Mouse (Mus musculus): Measurements from ENCODE around the gene Fam170b. TPM values are rescaled to one million over a fixed set of nuclear protein-coding genes. Genes with fewer than 3 reads are reported as not detected.

Fam170b gene
- polyA plus RNA-seq, 1 experiment from 2014 or later = 0.11 TPM

- H3K4me2 ChIP-seq (ENCODE audit: low read depth, low read length) = no peak overlapping the region
- ATAC-seq (no peak), DNase-seq (no peak)
- WGBS (ENCODE audit: insufficient replicate concordance) = 86% methylated on average over 11 of the region's 11 CpGs
- H3K9me3 ChIP-seq (ENCODE audit: low read length) = no peaks in the 10 kb centered on the region
- no peaks in the 10 kb centered on the region for H3K4me1 ChIP-seq (ENCODE audit: insufficient read depth)
- no peak overlapping the region for H3K9ac ChIP-seq (replicated peaks)
- no peaks in the 10 kb centered on the region for H3K36me3 ChIP-seq (replicated peaks; ENCODE audit: insufficient read depth, low read length)
- H3K4me3 ChIP-seq (ENCODE audit: low read depth, low read length) = no peak overlapping the region
- no peak overlapping the region for H3K27ac ChIP-seq (ENCODE audit: low read depth)
- TF ChIP-seq CTCF (IDR thresholded peaks at IDR 0.05; ENCODE audit: low read depth) = no peak
- TF ChIP-seq EP300 (IDR thresholded peaks at IDR 0.05; ENCODE audit: low read depth) = no peak
- no peaks in the 10 kb centered on the region for H3K27me3 ChIP-seq (ENCODE audit: insufficient read depth, low read length)
Observed at GRCm38 (mm10) chr14:32836191-32836590, 2.4 kb downstream of the Fam170b start.

- Histone ChIP-seq H3K27ac (ENCODE audit: low read depth) (no peak overlapping the region), H3K4me2 (ENCODE audit: low read depth, low read length) (no peak overlapping the region), H3K27me3 (ENCODE audit: insufficient read depth, low read length) (no peaks in the 10 kb centered on the region), H3K9me3 (ENCODE audit: low read length) (no peaks in the 10 kb centered on the region), H3K4me3 (ENCODE audit: low read depth, low read length) (no peak overlapping the region), H3K36me3 (replicated peaks; ENCODE audit: insufficient read depth, low read length) (no peaks in the 10 kb centered on the region), H3K9ac (replicated peaks) (no peak overlapping the region), H3K4me1 (ENCODE audit: insufficient read depth) (no peaks in the 10 kb centered on the region)
- no peak for ATAC-seq
- TF ChIP-seq EP300 (IDR thresholded peaks at IDR 0.05; ENCODE audit: low read depth) (no peak), CTCF (IDR thresholded peaks at IDR 0.05; ENCODE audit: low read depth) (no peak)
- no peak for DNase-seq
Observed at GRCm38 (mm10) chr14:32842052-32842451, 8.3 kb downstream of the Fam170b start.

- Histone ChIP-seq H3K4me3 (ENCODE audit: low read depth, low read length) (no peak overlapping the region), H3K9ac (replicated peaks) (no peak overlapping the region), H3K27ac (ENCODE audit: low read depth) (no peak overlapping the region), H3K9me3 (ENCODE audit: low read length) (no peaks in the 10 kb centered on the region), H3K4me2 (ENCODE audit: low read depth, low read length) (no peak overlapping the region), H3K27me3 (ENCODE audit: insufficient read depth, low read length) (peaks cover 14% of the 10 kb centered on the region), H3K36me3 (replicated peaks; ENCODE audit: insufficient read depth, low read length) (no peaks in the 10 kb centered on the region), H3K4me1 (ENCODE audit: insufficient read depth) (0 out of 2 replicates have a peak, but pooled peaks cover 3% of the 10 kb centered on the region)
- 77% methylated on average over 4 of the region's 4 CpGs for WGBS (ENCODE audit: insufficient replicate concordance)
- DNase-seq (no peak), ATAC-seq (no peak)
- TF ChIP-seq EP300 (IDR thresholded peaks at IDR 0.05; ENCODE audit: low read depth) = no peak
- no peak for TF ChIP-seq CTCF (IDR thresholded peaks at IDR 0.05; ENCODE audit: low read depth)
Observed at GRCm38 (mm10) chr14:32854059-32854458, 20.3 kb downstream of the Fam170b start.

GRCm38 (mm10) chr14:32856246-32856645 lies 22.5 kb downstream of the Fam170b start:
- H3K27ac ChIP-seq (ENCODE audit: low read depth) = no peak overlapping the region
- H3K4me2 ChIP-seq (ENCODE audit: low read depth, low read length) = peak overlapping the region; percentile 68; the same call in 1 of the 2 replicates
- 33% methylated on average over 5 of the region's 5 CpGs for WGBS (ENCODE audit: insufficient replicate concordance)
- DNase-seq (no peak), ATAC-seq (no peak)
- peaks cover 14% of the 10 kb centered on the region for H3K27me3 ChIP-seq (ENCODE audit: insufficient read depth, low read length)
- peak overlapping the region; percentile 65; the same call in 1 of the 2 replicates for H3K9ac ChIP-seq (replicated peaks)
- TF ChIP-seq CTCF (IDR thresholded peaks at IDR 0.05; ENCODE audit: low read depth) (no peak), EP300 (IDR thresholded peaks at IDR 0.05; ENCODE audit: low read depth) (no peak)
- 0 out of 2 replicates have a peak, but pooled peaks cover 3% of the 10 kb centered on the region for H3K4me1 ChIP-seq (ENCODE audit: insufficient read depth)
- H3K4me3 ChIP-seq (ENCODE audit: low read depth, low read length) = peak overlapping the region; percentile 45; the same call in 1 of the 2 replicates
- no peaks in the 10 kb centered on the region for H3K36me3 ChIP-seq (replicated peaks; ENCODE audit: insufficient read depth, low read length)
- no peaks in the 10 kb centered on the region for H3K9me3 ChIP-seq (ENCODE audit: low read length)

- DNase-seq (peak; percentile 47), ATAC-seq (peak; percentile 62; the same call in 1 of the 2 replicates)
- Histone ChIP-seq H3K36me3 (replicated peaks; ENCODE audit: insufficient read depth, low read length) (no peaks in the 10 kb centered on the region), H3K4me3 (ENCODE audit: low read depth, low read length) (peak within 1 kb of the TSS; percentile 45), H3K4me2 (ENCODE audit: low read depth, low read length) (peak within 1 kb of the TSS; percentile 68), H3K27ac (ENCODE audit: low read depth) (0 out of 2 replicates have a peak within 1 kb of the TSS, but pooled peaks have one; percentile 55), H3K27me3 (ENCODE audit: insufficient read depth, low read length) (peaks cover 14% of the 10 kb centered on the region), H3K4me1 (ENCODE audit: insufficient read depth) (0 out of 2 replicates have a peak, but pooled peaks cover 3% of the 10 kb centered on the region), H3K9me3 (ENCODE audit: low read length) (no peaks in the 10 kb centered on the region), H3K9ac (replicated peaks) (peak within 1 kb of the TSS; percentile 65)
- no peak for TF ChIP-seq CTCF (IDR thresholded peaks at IDR 0.05; ENCODE audit: low read depth)
- no peak for TF ChIP-seq EP300 (IDR thresholded peaks at IDR 0.05; ENCODE audit: low read depth)
- WGBS (ENCODE audit: insufficient replicate concordance) = 2% methylated on average over 47 of the region's 68 CpGs
Observed at GRCm38 (mm10) chr14:32856681-32857328, 23.0 kb downstream of the Fam170b start, which contains the start of gene Vstm4. Gene Vstm4 (plus strand): TSS chr14:32856756.

- Histone ChIP-seq H3K4me2 (ENCODE audit: low read depth, low read length) (no peak overlapping the region), H3K27me3 (ENCODE audit: insufficient read depth, low read length) (peaks cover 14% of the 10 kb centered on the region), H3K4me3 (ENCODE audit: low read depth, low read length) (no peak overlapping the region), H3K9ac (replicated peaks) (no peak overlapping the region), H3K36me3 (replicated peaks; ENCODE audit: insufficient read depth, low read length) (no peaks in the 10 kb centered on the region), H3K9me3 (ENCODE audit: low read length) (no peaks in the 10 kb centered on the region), H3K27ac (ENCODE audit: low read depth) (no peak overlapping the region), H3K4me1 (ENCODE audit: insufficient read depth) (0 out of 2 replicates have a peak, but pooled peaks cover 3% of the 10 kb centered on the region)
- WGBS (ENCODE audit: insufficient replicate concordance) = 71% methylated on average over 10 of the region's 10 CpGs
- no peak for ATAC-seq
- DNase-seq = no peak
- TF ChIP-seq CTCF (IDR thresholded peaks at IDR 0.05; ENCODE audit: low read depth) (no peak), EP300 (IDR thresholded peaks at IDR 0.05; ENCODE audit: low read depth) (no peak)
Observed at GRCm38 (mm10) chr14:32858361-32858760, 24.6 kb downstream of the Fam170b start.
